Mouse (Mus musculus) T-cell, adult 2 months (primary cell): ENCODE data around the gene Pdss2.
"Not testable (repeated sequence)": the region's sequence is repeated elsewhere in the genome, so short reads cannot be mapped to it uniquely, and the experiment has no call there.

Experiments
- DNase-seq: peaks from one replicate; pipeline ENCODE4 v3.0.0; 2022; ENCODE audit warnings: low spot score

Pdss2 gene

GRCm38 (mm10) chr10:43244262-43244806 lies 23.0 kb downstream of the Pdss2 start:
- DNase-seq = no peak

- no peak for DNase-seq
Observed at GRCm38 (mm10) chr10:43245461-43246200, 24.3 kb downstream of the Pdss2 start.

- no peak for DNase-seq
Observed at GRCm38 (mm10) chr10:43247994-43248393, 26.7 kb downstream of the Pdss2 start.

- DNase-seq = no peak
Observed at GRCm38 (mm10) chr10:43252324-43252723, 31.0 kb downstream of the Pdss2 start.

GRCm38 (mm10) chr10:43256965-43257364 lies 35.7 kb downstream of the Pdss2 start:
- DNase-seq = not testable (repeated sequence)

GRCm38 (mm10) chr10:43257500-43257899 lies 36.2 kb downstream of the Pdss2 start:
- not testable (repeated sequence) for DNase-seq

GRCm38 (mm10) chr10:43271318-43271717 lies 50.0 kb downstream of the Pdss2 start:
- no peak for DNase-seq

- DNase-seq = no peak
Observed at GRCm38 (mm10) chr10:43272381-43272780, 51.1 kb downstream of the Pdss2 start.

- DNase-seq = no peak
Observed at GRCm38 (mm10) chr10:43273057-43273456, 51.8 kb downstream of the Pdss2 start.

- DNase-seq = no peak
Observed at GRCm38 (mm10) chr10:43275446-43275845, 54.2 kb downstream of the Pdss2 start.

GRCm38 (mm10) chr10:43276116-43276659 lies 54.9 kb downstream of the Pdss2 start:
- no peak for DNase-seq

- no peak for DNase-seq
Observed at GRCm38 (mm10) chr10:43277266-43278145, 56.2 kb downstream of the Pdss2 start.

GRCm38 (mm10) chr10:43279637-43280288 lies 58.5 kb downstream of the Pdss2 start:
- no peak for DNase-seq

- no peak for DNase-seq
Observed at GRCm38 (mm10) chr10:43285541-43285940, 64.3 kb downstream of the Pdss2 start.

GRCm38 (mm10) chr10:43290638-43291230 lies 69.4 kb downstream of the Pdss2 start:
- DNase-seq = no peak

GRCm38 (mm10) chr10:43291333-43291736 lies 70.0 kb downstream of the Pdss2 start:
- DNase-seq = no peak

- DNase-seq = no peak
Observed at GRCm38 (mm10) chr10:43292454-43292853, 71.2 kb downstream of the Pdss2 start.

GRCm38 (mm10) chr10:43294331-43294730 lies 73.0 kb downstream of the Pdss2 start:
- no peak for DNase-seq

GRCm38 (mm10) chr10:43308105-43308810 lies 87.0 kb downstream of the Pdss2 start:
- no peak for DNase-seq

- DNase-seq = no peak
Observed at GRCm38 (mm10) chr10:43310781-43311392, 89.6 kb downstream of the Pdss2 start.
